8 mouse cellular contexts compared by ENCODE assay signal in genomic region chr1:171248386-171249226, GRCm38 (mm10). TPM values are rescaled to one million over a fixed set of nuclear protein-coding genes. Genes with fewer than 3 reads are reported as not detected.
A peak's percentile ranks its signal among the peaks of the same experiment; 100 is the strongest.
DNase-seq lines count a peak whose midpoint lies in the region.

No protein-coding gene starts in this region.

- DNase-seq in heart, adult 11 months = peak; percentile 92
- no peak for DNase-seq in heart, postnatal 36 days
- DNase-seq in right cerebral cortex, adult 18-20 months = peak; percentile 43
- no peak for DNase-seq in right cerebral cortex, postnatal 10 days (ENCODE audit: low spot score in 2 of 2)
- DNase-seq in kidney, postnatal 14 days = peak; percentile 45
- no peak for DNase-seq in urinary bladder, postnatal 10 days (ENCODE audit: low spot score)
- DNase-seq in right cerebral cortex, postnatal 36 days (ENCODE audit: low spot score in 2 of 2) = no peak
- no peak for DNase-seq in right cerebral cortex, postnatal 4 days

- intact Hi-C loops in heart, postnatal 36 days (cut with DNase I) = loop anchor here (5.0 kb wide), 1 partner anchor 84 kb away; no protein-coding TSS in a partner anchor

RNA-seq across cellular contexts. Expression of gene Adamts4, which starts 1.6 kb away (rescaled TPM):
- under 1 TPM; 0.50 to 0.92 TPM for total RNA-seq in heart, postnatal 36 days (2021)

RNA-seq across cellular contexts. Expression of gene Ndufs2, which starts 2.6 kb away (rescaled TPM):
- 1,000 to 10,000 TPM; 1,421 to 1,530 TPM for total RNA-seq in heart, postnatal 36 days (2021)

RNA-seq across cellular contexts. Expression of gene Fcer1g, which starts 14.4 kb away (rescaled TPM):
- total RNA-seq in heart, postnatal 36 days (2021) = 10 to 100 TPM; 13.3 to 16.3 TPM

RNA-seq across cellular contexts. Expression of gene B4galt3, which starts 21.5 kb away (rescaled TPM):
- 10 to 100 TPM; 14.5 to 19.7 TPM for total RNA-seq in heart, postnatal 36 days (2021)

RNA-seq across cellular contexts. Expression of gene Apoa2, which starts 23.8 kb away (rescaled TPM):
- 1 to 10 TPM in 1 of 2 experiments, under 1 TPM in 1; 0.75 to 2.0 TPM for total RNA-seq in heart, postnatal 36 days (2021)

Comparison
In these comparisons a context has a peak if more than half of its experiments do, and no peak if none do; other contexts are left out.
1. DNase-seq: peak in heart, adult 11 months (single experiment), right cerebral cortex, adult 18-20 months (single experiment) and kidney, postnatal 14 days (single experiment); none in heart, postnatal 36 days (0 of 2), right cerebral cortex, postnatal 10 days (0 of 2), urinary bladder, postnatal 10 days (single experiment), right cerebral cortex, postnatal 36 days (0 of 2) and right cerebral cortex, postnatal 4 days (single experiment).